Mouse (Mus musculus) ZHBTc4 (cell line): ENCODE results near the gene Hcfc1r1.

ENCODE experiments used
- DNase-seq: peaks from one replicate; pipeline ENCODE4 v3.0.0-alpha.2; 2011; ENCODE audit warnings: low read depth, low spot score

The Hcfc1r1 gene

GRCm38 (mm10) chr17:23719455-23719854, 46.1 kb downstream of the Hcfc1r1 start:
- no peak for DNase-seq

DNA sequence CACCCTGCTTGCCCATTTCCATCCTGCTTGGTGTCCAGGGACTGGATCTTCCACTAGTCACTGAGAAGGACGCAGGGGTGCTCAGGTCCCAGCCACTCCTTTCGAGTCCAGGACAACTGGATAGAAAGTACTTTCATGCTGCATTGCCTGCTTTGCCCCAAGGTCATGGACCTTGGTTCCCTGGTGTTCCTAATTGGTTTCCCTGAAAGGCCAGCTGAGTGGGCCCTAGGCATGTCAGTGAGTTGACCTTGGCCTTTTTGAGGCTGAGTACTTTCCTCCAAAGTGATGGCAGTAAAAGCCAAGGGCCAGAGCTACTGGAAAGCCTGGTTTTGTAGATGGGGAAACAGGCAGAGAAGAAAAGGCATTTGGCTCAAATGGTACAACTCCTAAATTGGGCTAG, 48.5 kb downstream of the Hcfc1r1 start:
- DNase-seq: no peak

DNA sequence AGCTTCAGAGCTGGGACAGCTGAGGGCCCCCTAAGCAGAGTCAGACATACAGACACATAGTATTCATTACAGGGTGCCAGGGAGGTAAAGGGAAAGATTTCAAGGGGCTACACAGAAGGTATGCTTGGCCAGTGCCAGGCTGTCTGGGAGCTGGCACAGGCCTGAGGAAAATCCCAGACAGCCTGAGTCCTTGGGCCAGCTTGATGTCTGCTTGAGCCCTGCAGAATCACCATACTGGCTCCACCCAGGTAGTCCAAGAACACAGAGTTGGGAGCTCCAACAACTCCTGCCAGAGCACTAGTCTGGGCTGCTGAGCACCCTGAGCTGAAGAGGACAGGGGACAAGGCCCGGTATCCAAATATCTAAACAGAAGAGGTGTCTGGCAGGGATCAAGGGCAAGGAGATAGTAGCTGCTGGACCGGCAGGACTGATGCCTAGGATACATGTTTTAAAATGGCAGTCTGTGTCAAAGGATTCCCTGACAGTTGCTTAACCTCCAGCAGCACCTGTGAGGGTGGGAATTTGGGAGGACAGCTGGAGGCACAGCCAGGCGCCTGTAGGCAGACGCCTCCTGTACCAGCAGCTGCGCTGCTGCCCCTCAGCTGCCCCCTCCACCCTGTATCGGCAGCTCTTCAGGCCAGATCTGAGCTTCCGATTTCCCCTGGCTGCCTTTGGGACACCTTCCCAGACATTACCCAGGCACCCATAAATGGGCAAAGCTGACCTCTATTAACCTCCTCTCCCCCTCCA, 49.2 kb downstream of the Hcfc1r1 start, which contains the start of gene 1520401A03Rik:
Gene 1520401A03Rik, minus strand, starts transcription at position 408 of the 750 bp plus-strand sequence.
- DNase-seq: no peak
